Mouse (Mus musculus) embryonic fibroblast, embryonic 13.5 days (primary cell): ENCODE measurements at regions not wholly inside any gene's neighbourhood (a gene's known extent, or its start where the extent isn't known, plus 50 kb on each side); places are given as distances from the start of the nearest gene placed in this dataset.

Source experiments
- CTCF ChIP-seq: IDR thresholded peaks from 2 replicates; pipeline ENCODE4 v1.5.1; 2011; ENCODE audit warnings: mild to moderate bottlenecking, control low read depth, low read length, moderate library complexity, borderline replicate concordance; ENCODE audit not compliant: insufficient read depth
- POLR2A ChIP-seq: IDR thresholded peaks from 2 replicates; pipeline ENCODE4 v1.6.1; 2011; ENCODE audit warnings: low read depth, mild to moderate bottlenecking, control low read depth, low read length, moderate library complexity

GRCm38 (mm10) chrX:10775714-10776515 is 61.1 kb downstream of the Mid1ip1 start:
- no peak for TF ChIP-seq CTCF
- no peak for TF ChIP-seq POLR2A
